Mouse (Mus musculus): ENCODE data around the gene Cited4.

Gene Cited4

DNA sequence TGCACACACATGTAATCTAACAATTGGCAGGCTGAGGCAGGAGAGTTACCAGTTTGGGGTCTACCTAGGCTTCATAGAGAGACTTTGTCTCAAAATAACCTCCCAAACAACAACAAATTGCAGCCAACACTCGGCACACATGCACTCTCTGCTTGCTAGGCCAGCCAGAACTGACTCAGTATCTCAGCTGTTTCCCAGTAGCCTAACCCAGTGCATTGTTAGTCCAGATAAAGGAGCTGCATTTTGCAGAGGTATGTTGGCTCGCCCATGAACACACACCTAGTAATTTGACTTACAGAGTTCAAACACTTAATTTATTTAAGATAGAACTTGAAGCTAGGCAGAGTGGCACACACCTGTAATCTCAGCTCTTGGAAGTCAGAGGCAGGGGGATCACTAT lies 9.3 kb downstream of the Cited4 start:
- DNase-seq (ENCODE audit: low spot score in 2 of 2), result no peak

DNA sequence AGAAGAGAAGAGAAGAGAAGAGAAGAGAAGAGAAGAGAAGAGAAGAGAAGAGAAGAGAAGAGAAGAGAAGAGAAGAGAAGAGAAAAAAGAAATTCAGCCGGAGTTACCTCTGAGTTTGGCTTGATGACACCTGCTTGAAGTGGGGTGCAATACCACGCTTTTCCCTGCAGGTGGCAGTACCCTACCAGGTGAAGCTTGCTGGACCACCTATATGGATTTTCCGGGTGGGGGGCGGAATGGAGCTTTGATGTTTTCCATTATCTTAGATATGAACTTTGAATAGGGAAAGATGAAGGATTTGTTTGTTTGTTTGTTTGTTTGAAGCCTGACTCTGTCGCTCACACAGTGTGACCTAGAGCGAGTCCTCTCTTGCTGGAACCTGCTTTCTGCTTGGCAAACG lies 14.6 kb downstream of the Cited4 start:
- DNase-seq (ENCODE audit: low spot score in 2 of 2), result no peak

DNA sequence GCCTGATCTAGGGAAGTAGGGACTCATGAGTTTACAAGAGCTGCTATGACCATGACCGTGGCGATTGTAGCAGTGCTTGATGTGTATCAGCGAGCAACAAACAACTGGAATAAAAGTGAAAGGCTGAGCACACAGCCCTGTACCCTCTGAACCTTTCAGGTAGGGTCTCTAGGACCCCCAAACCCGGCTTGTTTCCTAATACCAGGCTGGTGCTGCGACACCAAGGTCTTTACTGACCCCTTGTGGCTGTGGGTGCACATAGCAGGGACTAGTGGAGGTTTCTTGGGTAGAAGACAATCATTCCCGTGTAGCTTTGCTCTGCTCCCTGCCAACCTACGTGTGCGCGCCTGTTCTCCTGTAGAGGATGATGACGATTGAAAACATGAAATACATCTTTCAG lies 15.8 kb downstream of the Cited4 start:
- DNase-seq (ENCODE audit: low spot score in 2 of 2), result peak; percentile 28 to 54

DNA sequence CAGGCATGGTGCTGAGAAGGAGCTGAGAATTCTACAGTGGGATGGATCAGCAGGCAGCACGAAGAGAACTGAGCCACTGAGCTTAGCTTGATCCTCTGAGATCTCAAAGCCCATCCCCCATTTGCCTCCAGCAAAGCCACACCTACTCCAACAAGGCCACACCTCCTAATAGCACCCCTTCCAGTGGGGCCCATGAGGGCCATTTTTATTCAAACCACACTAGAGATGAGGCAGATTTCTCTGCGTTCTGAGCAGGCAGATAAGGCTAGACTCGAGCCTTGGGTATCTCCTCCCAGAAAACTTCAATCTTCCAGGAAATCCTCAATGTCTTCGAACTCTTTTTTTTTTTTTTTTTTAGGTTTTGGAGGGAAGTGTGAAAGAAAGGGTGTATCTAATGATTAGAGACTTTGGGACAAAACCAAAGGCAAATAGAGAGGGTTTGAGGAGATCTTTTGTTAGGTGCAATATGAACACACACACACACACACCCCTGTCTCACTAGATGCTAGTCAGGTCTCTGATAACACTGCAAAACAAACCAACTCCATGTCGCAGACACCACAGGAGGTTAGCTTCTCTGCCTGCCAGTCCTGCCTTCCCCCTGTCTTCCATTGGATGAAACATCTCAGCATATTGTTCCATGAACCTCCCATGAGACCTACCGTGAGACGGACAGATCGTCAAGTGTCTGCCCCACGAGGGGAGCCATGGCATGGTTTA lies 17.1 kb downstream of the Cited4 start:
- DNase-seq (ENCODE audit: low spot score in 2 of 2), result no peak

DNA sequence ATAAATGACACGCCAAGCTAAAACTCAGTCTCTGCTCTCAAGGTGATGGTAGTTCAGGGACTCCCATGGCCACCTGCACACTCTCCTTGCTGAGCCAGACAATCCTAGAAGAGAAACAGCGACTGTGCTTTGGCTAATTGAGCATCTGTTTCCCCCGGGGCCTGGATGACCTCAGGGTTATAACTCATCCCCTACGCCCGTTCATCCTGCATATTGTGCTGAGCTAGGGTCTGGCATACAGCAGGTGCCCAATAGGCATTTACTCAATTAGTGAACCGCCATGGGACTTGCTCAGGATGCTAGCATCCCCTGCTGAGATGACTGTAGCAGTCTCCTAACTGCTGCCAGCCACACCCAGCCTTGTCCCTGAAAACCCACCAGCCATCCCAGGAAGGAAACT lies 20.9 kb downstream of the Cited4 start:
- no peak for DNase-seq (ENCODE audit: low spot score in 2 of 2)

DNA sequence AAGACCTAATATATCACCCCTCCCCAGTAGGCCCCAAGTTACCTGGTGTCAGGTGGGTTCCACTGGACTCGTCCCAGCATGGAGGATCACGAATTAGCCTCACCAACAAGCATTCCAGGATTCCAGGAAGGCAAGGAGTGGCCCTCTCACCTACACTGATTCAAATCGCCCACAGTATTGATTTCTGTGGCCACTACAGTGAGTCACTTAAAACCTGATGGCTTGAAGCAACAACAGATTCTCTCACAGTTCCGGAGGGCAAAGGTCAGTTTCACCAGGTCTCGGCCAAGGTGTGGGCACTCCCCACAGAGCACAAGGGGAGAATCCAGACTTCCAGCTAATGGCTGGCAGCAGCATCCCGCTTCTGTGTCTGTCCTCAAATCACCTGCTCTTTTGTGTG lies 22.9 kb downstream of the Cited4 start:
- no peak for DNase-seq (ENCODE audit: low spot score in 2 of 2)

DNA sequence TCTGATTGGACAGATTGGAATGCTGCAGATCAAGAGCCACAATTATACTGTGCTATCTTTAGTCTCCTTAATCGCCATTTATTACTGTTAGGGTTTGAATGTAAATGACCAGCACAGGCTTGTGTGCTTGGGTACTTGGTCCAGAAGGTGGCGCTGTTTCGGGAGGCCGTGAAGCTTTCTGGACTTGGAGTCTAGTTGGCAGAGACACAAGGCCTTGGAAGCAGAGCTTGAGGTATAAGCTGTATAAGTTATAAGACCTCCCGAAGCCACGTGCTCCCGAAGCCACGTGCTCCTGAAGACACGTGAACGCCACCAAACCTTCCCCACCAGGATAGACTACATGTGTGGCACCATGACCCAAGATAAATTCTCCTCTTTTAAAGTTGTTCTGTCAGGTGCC lies 26.3 kb downstream of the Cited4 start:
- DNase-seq (ENCODE audit: low spot score in 2 of 2), result peak in 1 of 2 experiments; percentile 40

DNA sequence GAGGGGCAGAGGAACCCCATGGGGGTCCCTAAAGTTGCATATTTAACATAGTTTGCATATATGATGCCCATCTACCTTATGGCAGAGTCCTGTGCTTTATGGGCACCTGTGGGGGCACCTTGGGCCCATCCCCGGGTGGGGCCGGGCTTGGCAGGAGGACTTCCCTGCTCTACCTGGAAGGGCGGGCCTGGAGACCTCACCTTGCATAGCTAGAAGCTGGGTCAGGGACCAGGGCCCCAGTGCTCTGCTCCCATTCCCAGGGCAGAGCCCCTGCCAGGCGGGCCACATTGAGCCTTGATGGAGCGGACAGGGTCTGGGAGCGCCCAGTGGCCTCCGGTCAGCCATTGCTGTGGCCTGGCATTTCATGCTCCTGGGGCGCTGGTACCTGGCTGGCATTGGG lies 31.0 kb downstream of the Cited4 start:
- no peak for DNase-seq (ENCODE audit: low spot score in 2 of 2)

DNA sequence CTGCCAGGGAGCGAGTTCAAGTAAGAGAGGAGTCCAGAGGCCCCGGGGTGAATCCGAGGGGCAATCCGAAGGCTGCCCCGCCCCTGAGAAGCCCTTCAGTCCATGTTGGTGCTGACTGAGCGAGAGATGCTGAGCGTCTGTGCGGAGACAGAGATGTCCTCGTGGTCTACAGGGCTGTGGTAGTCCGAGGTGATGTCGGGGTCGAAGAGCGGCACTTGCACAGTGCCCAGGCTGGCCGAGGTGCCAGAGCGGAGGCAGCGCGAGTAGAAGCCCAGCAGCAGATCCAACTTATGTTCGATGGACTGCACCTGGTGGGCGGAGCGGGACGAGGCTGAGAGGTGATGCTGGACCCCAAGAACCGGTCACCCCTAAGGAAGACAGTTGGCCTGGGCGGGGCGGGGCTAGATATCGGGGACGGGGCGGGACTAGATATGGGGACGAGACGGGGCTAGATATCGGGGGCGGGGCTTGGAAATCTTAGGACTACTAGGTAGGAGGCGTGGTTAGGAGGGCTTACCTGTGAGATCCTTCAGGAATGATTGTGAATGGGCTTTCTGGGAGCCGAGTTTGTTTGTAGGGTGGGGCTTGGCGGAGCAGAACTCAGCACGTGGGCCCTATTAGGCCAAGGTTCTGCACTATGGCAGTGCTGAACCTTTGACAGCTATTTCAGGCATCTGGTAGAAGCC lies 31.6 kb downstream of the Cited4 start:
- no peak for DNase-seq (ENCODE audit: low spot score in 2 of 2)

DNA sequence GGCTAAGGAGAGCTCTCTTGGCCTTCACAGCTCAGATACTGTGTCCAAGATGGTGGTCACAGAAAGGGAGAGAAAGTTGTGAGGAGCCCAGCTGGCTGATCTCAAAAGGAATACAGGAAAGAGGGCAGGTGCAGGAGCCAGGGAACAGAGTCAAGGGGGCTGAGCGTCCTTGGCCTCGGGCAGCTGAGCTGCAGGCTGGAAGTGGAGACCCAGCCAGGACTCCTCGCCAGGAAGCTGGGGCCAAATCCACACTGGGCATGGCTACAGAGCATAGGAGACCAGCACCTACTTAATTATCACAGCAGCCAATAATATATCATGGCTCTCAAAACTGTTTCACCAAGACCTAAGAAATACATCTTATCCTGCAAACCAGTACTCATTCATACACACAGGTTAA lies 34.8 kb downstream of the Cited4 start:
- DNase-seq (ENCODE audit: low spot score in 2 of 2), result no peak

DNA sequence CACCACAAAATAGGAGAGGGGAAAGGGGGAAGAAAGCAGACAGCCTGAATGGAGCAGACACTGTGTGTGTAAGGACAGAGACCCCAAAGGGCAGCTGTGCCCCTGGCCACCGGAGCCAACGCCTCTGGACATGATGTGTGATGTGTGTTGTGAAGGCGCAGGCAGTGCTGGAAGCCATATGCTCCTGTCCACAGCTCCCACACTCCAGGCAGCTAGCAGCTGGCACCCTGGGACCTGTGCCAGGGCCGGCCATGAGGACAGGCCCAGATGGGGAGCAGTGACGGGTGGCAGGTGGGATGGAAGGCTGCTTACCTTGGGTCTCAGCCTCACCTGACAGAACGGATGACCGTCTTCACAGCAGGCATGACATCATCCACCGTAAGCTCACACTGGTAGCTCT lies 35.7 kb downstream of the Cited4 start:
- peak in 1 of 2 experiments; percentile 36 for DNase-seq (ENCODE audit: low spot score in 2 of 2)

DNA sequence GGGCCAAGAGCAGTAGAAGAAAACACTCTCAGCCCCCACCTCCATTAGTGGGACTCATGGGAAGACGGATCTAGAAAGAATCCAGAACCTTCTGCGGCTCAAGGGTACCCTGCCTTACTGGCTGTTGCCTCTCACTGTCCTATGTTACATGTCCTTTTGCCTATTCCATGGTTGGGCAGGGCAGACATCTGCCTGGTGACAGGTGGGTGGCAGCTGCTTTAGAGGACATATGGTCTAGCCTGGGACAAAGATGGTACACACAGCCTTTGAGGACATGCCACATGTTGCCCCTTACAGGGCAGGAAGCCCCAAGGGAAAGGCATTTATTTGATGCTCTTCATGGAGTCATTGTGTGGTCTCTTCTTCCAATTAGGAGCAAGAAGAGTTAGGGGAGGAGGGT lies 36.1 kb downstream of the Cited4 start:
- DNase-seq (ENCODE audit: low spot score in 2 of 2), result no peak

DNA sequence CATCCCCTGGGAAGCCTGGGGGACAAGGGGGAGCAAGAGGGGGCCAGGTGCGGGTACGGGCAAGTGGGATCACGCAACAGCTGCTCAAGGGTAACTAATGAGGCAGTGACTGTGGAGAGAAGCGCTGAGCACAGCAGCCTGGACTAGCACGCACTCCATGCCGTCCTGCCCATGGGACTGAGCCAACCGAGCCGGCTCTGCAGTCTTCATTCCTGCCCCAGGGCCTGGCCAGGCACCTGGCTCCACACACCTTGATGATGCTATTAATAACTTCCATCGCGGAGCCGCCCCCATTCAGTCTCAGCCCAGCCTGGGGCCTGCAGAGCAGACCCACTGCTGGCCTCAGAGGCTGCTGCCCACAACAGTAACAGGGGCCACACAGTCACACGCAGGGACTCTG lies 45.9 kb downstream of the Cited4 start:
- no peak for DNase-seq (ENCODE audit: low spot score in 2 of 2)

DNA sequence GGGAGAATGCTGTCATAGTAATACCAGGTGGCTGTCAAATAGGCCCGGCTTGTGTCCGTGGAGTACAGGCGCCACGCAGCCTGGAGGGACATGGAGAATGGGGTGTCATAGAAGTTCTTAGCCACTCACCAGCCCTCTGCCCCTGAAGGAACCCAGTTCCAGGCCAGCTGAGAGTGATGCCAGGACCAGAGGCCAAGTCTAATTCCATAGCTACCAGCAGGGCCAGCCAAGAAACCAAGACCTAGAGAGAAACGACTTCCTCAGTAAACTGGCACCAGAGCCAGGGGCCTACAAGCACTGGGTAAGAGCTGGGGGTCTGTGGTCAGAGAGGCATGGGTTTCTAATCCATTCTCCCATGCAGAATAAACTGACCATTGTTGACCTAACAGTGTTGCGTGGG lies 46.6 kb downstream of the Cited4 start:
- DNase-seq (ENCODE audit: low spot score in 2 of 2), result no peak

DNA sequence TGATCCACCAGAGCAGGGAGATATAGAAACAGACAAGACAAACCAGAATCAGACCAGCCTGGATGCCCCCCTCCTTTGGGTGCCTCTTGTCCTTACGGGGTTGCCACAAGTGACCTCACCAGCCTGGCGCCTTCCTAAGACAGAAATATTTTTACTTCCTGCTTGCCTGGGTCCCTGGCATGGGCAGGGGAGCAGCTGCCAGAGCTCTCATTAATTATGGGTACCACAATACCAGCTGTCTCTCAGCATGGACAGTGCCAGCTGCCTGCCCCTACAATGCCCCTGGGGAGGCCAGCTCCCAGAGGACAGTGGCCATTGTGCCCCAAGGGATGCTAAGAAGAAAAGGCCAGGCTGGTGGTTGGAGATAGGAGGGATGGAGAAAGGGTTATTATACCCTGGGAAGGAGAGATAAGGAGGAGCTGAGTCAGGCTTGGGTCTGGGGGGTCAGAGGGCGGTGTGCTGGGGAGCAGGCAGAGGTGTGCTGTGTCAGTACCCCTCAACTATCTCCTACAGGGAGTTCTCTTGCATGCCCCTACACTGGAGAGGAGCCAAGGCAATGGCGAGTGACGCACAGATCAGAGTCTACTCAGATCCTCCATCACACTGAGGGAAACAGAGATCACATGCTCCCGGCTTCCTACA lies 47.6 kb downstream of the Cited4 start:
- peak in 1 of 2 experiments; percentile 28 for DNase-seq (ENCODE audit: low spot score in 2 of 2)

DNA sequence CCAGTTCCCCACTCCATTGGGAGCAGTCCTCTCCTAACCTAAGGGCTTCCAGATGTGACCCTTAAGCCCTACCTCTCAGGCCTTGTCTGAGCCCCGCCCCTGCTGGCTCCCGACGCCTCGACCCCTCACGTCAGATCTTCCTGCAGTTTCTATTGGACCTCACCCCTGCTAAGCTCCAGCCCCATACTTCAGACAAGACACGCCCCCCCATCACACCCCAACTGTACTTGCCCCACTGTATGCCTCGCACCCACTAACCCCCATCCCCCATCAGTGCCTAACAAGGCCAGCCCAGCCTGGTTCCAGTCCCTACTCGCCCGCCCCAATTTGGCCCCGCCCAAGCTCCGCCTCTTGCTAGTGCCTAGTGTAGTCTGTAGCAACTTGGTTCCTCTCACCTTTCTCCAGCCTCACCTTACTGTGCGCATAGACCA lies 49.8 kb downstream of the Cited4 start:
- no peak for DNase-seq (ENCODE audit: low spot score in 2 of 2)

DNA sequence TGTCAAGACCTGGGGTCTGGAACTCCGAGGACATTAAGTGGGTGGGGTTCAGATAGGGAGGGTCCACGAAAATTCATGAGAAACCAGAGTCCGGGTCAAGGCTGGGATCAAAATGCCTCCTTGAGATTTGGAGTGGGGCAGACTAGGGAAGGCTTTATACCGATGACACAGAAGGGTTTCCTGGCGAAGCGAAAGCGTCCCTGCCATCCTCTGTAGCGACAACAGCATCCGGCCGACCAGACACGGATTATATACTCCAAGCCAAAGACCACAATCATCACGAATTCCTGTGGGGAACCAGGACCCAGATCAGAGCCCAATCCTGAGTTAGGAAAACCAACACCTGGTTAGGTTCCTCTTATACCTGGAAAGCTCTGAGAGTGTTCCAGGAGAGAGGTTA lies 50.4 kb downstream of the Cited4 start:
- no peak for DNase-seq (ENCODE audit: low spot score in 2 of 2)
